Comparison of ENCODE assay signal across 12 mouse cellular contexts in genomic region chr4:70058831-70059544, GRCm38 (mm10).
DNase-seq lines count a peak whose midpoint lies in the region; ATAC-seq lines count a peak whose summit lies in the region.
"Had no signal": no experiment of that assay in that cellular context is flagged by ENCODE, and none has a peak within 500 bp of the region (broad histone marks: within the 10 kb centered on the region; RNA-seq: fewer than 3 reads in every experiment).

No protein-coding gene starts in this region.

- no peaks in the 10 kb centered on the region for H3K4me1 ChIP-seq in midbrain, embryonic 11.5 days (ENCODE audit: control insufficient read depth, insufficient read depth, low read length)
- H3K4me1 ChIP-seq: embryonic facial prominence, embryonic 15.5 days had no signal

- H3K4me2 ChIP-seq in midbrain, embryonic 11.5 days: no peak overlapping the region
- H3K4me2 ChIP-seq: embryonic facial prominence, embryonic 15.5 days had no signal

- DNase-seq in cerebellum, postnatal 10 days: peak; percentile 80 to 84
- peak; percentile 49 to 52 for DNase-seq in frontal cortex, postnatal 14 days (ENCODE audit: low spot score in 2 of 2)
- peak; percentile 40 to 67 for DNase-seq in layer of hippocampus, postnatal 25 days (ENCODE audit: extremely low spot score in 1 of 2, low spot score in 1 of 2)
- DNase-seq in right cerebral cortex, postnatal 25 days: peak; percentile 68
- no peak for DNase-seq in midbrain, embryonic 11.5 days (ENCODE audit: low spot score, missing footprints)
- DNase-seq in lung, postnatal 36 days: no peak
- DNase-seq in urinary bladder, postnatal 36 days (ENCODE audit: low spot score in 2 of 2): no peak
- DNase-seq: adrenal gland, adult 2 months; liver, postnatal 0 days had no signal

- no peak for ATAC-seq in midbrain, embryonic 11.5 days (ENCODE audit: low FRiP score)
- ATAC-seq: liver, postnatal 0 days had no signal

- no peaks in the 10 kb centered on the region for H3K36me3 ChIP-seq in midbrain, embryonic 11.5 days (ENCODE audit: control insufficient read depth, insufficient read depth, low read length)
- H3K36me3 ChIP-seq: embryonic facial prominence, embryonic 15.5 days; G1E had no signal

- no peak overlapping the region for H3K9ac ChIP-seq in midbrain, embryonic 11.5 days (ENCODE audit: low read length)
- H3K9ac ChIP-seq: embryonic facial prominence, embryonic 15.5 days; liver, postnatal 0 days had no signal

- H3K9me3 ChIP-seq in midbrain, embryonic 11.5 days (ENCODE audit: control insufficient read depth, low read length): no peaks in the 10 kb centered on the region
- H3K9me3 ChIP-seq: embryonic facial prominence, embryonic 15.5 days had no signal

- no peak overlapping the region for H3K4me3 ChIP-seq in midbrain, embryonic 11.5 days (ENCODE audit: low read depth, low read length)
- H3K4me3 ChIP-seq: embryonic facial prominence, embryonic 15.5 days; myocyte had no signal

- H3K27ac ChIP-seq in midbrain, embryonic 11.5 days (ENCODE audit: low read depth, low read length): no peak overlapping the region
- H3K27ac ChIP-seq: embryonic facial prominence, embryonic 15.5 days had no signal

- no peaks in the 10 kb centered on the region for H3K27me3 ChIP-seq in midbrain, embryonic 11.5 days (ENCODE audit: control insufficient read depth, insufficient read depth, low read length)
- H3K27me3 ChIP-seq: embryonic facial prominence, embryonic 15.5 days had no signal

- WGBS in midbrain, embryonic 11.5 days: 92% methylated on average over 12 of the region's 12 CpGs

Comparison
In these comparisons a context has a peak if more than half of its experiments do, and no peak if none do; other contexts are left out.
1. DNase-seq: peak in cerebellum, postnatal 10 days (2 of 2), frontal cortex, postnatal 14 days (2 of 2), layer of hippocampus, postnatal 25 days (2 of 2) and right cerebral cortex, postnatal 25 days (single experiment); none in midbrain, embryonic 11.5 days (single experiment), lung, postnatal 36 days (single experiment) and urinary bladder, postnatal 36 days (0 of 2).